Mouse (Mus musculus) adipocyte (in vitro differentiated cells): ENCODE measurements at regions not wholly inside any gene's neighbourhood (a gene's known extent, or its start where the extent isn't known, plus 50 kb on each side); places are given as distances from the start of the nearest gene placed in this dataset.
A peak's percentile ranks its signal among the peaks of the same experiment; 100 is the strongest.

ENCODE experiments used
- DNase-seq: peaks from one replicate; pipeline ENCODE4 v3.0.0-alpha.2; 2016; ENCODE audit warnings: low spot score

DNA sequence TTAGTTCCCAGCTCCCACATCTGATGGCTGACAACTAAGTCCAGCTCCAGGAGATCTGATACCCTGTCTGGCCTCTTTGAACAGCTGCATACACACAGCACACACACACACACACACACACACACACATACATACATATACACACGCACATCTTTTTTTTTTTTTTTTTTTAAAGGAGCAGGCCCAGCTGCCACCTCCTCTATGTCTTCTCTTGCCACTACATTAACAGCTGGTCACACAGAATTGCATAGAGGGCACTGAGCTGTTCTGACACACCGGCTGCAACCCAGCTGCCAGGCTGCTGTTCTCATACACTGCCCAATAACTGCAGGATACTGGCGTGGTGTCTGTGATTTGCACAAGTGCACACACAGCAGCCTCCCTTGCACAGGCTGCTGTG is 64.6 kb upstream of the Ctnnb1 start:
- DNase-seq: no peak

DNA sequence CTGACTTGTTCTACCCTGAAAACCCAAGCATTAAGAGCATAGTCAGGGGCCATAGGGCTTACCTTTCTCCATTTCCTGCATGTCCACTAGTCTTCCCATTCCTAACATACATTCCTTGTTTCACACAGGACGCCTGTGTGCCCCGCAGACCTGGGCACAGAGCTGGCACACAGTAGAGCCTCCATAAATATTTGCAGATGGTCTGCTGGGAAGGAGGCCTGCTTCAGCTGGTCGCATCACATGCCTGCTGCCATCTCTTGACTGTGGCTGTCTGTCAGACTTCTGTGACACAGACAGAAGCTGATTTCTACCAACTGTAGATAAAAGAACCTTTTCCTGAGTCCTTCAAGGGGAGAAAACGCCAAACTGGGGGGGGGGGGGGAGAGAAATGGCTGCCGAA is 62.8 kb upstream of the Ctnnb1 start:
- no peak for DNase-seq

DNA sequence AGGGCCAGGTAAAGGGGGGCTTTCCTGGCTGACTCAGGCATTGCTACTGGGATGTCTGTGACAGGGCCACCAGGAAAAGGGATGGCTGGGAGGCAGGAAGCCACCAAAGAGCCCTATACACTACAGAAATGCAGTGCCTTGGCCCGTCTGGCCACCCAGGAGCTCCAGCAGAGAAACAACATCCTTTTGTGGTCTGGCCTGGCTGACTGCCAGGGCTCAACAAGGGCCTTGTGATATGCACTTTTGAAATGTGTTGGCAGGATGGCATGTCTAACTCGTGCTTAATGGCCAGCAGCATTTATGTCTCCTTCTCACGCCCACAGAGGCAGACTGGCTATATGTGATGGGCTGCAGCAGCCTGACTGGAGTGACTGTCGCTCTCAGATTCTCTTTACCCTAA is 62.3 kb upstream of the Ctnnb1 start:
- peak; percentile 42 for DNase-seq

GRCm38 (mm10) chr9:120867861-120868260 is 61.2 kb upstream of the Ctnnb1 start:
- DNase-seq: no peak

- DNase-seq: no peak
Observed at GRCm38 (mm10) chr9:120868330-120868729, 60.7 kb upstream of the Ctnnb1 start.

- DNase-seq: no peak
Observed at GRCm38 (mm10) chr9:120869432-120870081, 59.5 kb upstream of the Ctnnb1 start.

DNA sequence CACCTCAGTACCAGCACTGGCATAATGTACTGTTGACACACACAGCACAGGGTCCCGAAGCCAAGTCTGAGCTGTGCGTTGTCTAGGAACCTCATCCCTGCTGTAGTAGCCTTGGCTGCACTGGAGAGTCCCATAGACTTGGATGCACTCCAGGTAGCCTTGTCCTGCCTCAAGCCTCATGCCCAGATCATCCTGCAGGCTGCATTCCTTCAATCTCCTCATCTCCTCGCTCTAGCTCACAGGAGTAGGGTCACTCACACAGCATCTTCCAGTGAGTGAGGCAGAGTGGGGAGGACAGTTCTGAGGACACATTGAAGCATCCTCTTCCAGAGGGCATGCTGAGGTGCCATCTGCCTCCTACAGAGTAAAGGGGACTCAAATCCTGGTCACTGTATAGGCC is 55.7 kb upstream of the Ctnnb1 start:
- no peak for DNase-seq

GRCm38 (mm10) chr9:120874416-120874976 is 54.5 kb upstream of the Ctnnb1 start:
- no peak for DNase-seq

GRCm38 (mm10) chr9:120877101-120877500 is 51.9 kb upstream of the Ctnnb1 start:
- no peak for DNase-seq
